Mouse (Mus musculus) stomach, embryonic 16.5 days (tissue): ENCODE results near the gene P2rx3. TPM values are rescaled to one million over a fixed set of nuclear protein-coding genes. Genes with fewer than 3 reads are reported as not detected.

Experiments
- ATAC-seq: fragments of 200-750 bp; cut with Nextera tagmentation; 2 replicates; pipeline ENCODE4 v1.8.0; 2017; ENCODE audit warnings: moderate number of reproducible peaks, moderate TSS enrichment; ENCODE audit not compliant: insufficient read depth, low FRiP score
- H3K27ac ChIP-seq: fragments of 300-500 bp; sonication (generic); 2 replicates; pipeline ENCODE4 v1.5.1; 2014; ENCODE audit warnings: low read length
- H3K27me3 ChIP-seq: fragments of 300-500 bp; sonication (generic); 2 replicates; pipeline ENCODE4 v1.6.1; 2014; ENCODE audit warnings: low read length, control low read depth, mixed read lengths; ENCODE audit not compliant: control insufficient read depth, insufficient read depth
- H3K36me3 ChIP-seq: fragments of 300-500 bp; sonication (generic); 2 replicates; pipeline ENCODE4 v1.6.1; 2014; ENCODE audit warnings: low read length; ENCODE audit not compliant: control insufficient read depth, insufficient read depth
- H3K4me1 ChIP-seq: fragments of 300-500 bp; sonication (generic); 2 replicates; pipeline ENCODE4 v1.6.1; 2014; ENCODE audit warnings: low read length, control low read depth, mixed read lengths; ENCODE audit not compliant: control insufficient read depth, insufficient read depth
- H3K4me2 ChIP-seq: fragments of 300-500 bp; sonication (generic); 2 replicates; pipeline ENCODE4 v1.6.1; 2014; ENCODE audit warnings: low read depth, low read length, mixed read lengths
- H3K4me3 ChIP-seq: fragments of 300-500 bp; sonication (generic); replicated peaks from 2 replicates; pipeline ENCODE4 v1.5.1; 2014; ENCODE audit warnings: mild to moderate bottlenecking, low read length
- H3K9ac ChIP-seq: fragments of 300-500 bp; sonication (generic); 2 replicates; pipeline ENCODE4 v1.6.1; 2014; ENCODE audit warnings: low read length
- H3K9me3 ChIP-seq: fragments of 300-500 bp; sonication (generic); replicated peaks from 2 replicates; pipeline ENCODE4 v1.6.1; 2016; ENCODE audit warnings: low read length, control low read depth; ENCODE audit not compliant: control insufficient read depth
- WGBS: fragments of 180-500 bp; shearing (Covaris S2); extraction: QIAGEN DNeasy Blood & Tissue Kit; methylation state at CpG from one replicate; pipeline ENCODE4 v1.1.7; 2014; 5-methylcytosine and 5-hydroxymethylcytosine counted together
- polyA plus RNA-seq: library from polyadenylated mRNA; unstranded; fragments of >200 nt; fragmentation: Nextera tagmentation; extraction: Ambion mirVana; gene quantifications from 2 replicates; pipeline ENCODE4 v1.2.1, GENCODE M21; 2015

P2rx3 gene
- polyA plus RNA-seq, 1 experiment from 2014 or later: 1.6 TPM

- 89% methylated on average over 2 of the region's 2 CpGs for WGBS
- H3K4me3 ChIP-seq: no peak overlapping the region
- H3K4me2 ChIP-seq: no peak overlapping the region
- H3K9me3 ChIP-seq: no peaks in the 10 kb centered on the region
- no peaks in the 10 kb centered on the region for H3K36me3 ChIP-seq
- H3K4me1 ChIP-seq: no peaks in the 10 kb centered on the region
- ATAC-seq: no peak
- H3K27ac ChIP-seq: no peak overlapping the region
- no peaks in the 10 kb centered on the region for H3K27me3 ChIP-seq
- H3K9ac ChIP-seq: no peak overlapping the region
These were observed 61.7 kb downstream of the P2rx3 start for GRCm38 (mm10) chr2:84975580-84975979.

- H3K27me3 ChIP-seq: no peaks in the 10 kb centered on the region
- H3K9ac ChIP-seq: no peak overlapping the region
- H3K4me1 ChIP-seq: no peaks in the 10 kb centered on the region
- no peaks in the 10 kb centered on the region for H3K9me3 ChIP-seq
- H3K4me2 ChIP-seq: no peak overlapping the region
- ATAC-seq: no peak
- no peak overlapping the region for H3K27ac ChIP-seq
- no peak overlapping the region for H3K4me3 ChIP-seq
- WGBS: 70% methylated on average over 5 of the region's 5 CpGs
- H3K36me3 ChIP-seq: no peaks in the 10 kb centered on the region
These were observed 69.8 kb downstream of the P2rx3 start for GRCm38 (mm10) chr2:84967318-84967991.

- WGBS: 84% methylated on average over 7 of the region's 7 CpGs
- Histone ChIP-seq H3K27ac (no peak overlapping the region), H3K36me3 (no peaks in the 10 kb centered on the region), H3K9me3 (no peaks in the 10 kb centered on the region), H3K4me2 (no peak overlapping the region), H3K9ac (no peak overlapping the region), H3K27me3 (no peaks in the 10 kb centered on the region), H3K4me1 (no peaks in the 10 kb centered on the region), H3K4me3 (no peak overlapping the region)
- no peak for ATAC-seq
These were observed 73.0 kb downstream of the P2rx3 start for GRCm38 (mm10) chr2:84964111-84964801.

DNA sequence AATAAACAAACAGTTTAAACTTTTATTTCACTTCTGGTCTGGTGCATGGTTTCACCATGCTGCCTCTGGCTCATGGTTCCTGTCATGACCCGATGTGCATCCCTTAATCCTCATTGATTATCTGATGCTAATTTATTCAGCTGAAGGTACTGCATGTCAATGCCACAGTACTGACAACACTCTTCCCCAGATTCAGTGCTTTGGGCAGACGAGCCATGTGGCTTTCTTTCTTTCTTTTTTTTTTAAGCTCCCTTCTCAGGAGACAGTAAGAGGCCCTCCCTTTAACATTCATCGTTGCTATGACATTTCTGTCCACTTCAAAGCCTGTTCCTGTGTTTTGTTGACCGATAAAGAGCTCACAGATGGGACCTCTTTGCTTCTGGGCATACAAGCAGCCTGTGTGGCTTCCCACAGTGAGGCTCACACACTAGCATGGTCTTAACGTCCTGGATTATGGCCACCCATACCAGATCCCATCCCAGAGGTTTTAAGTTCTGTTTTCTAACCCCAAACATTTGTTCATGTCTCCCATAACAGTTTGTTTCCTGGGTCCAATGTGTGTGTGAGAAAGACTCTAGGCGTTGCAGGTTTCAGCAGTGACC lies 74.3 kb downstream of the P2rx3 start:
- no peaks in the 10 kb centered on the region for H3K9me3 ChIP-seq
- no peak overlapping the region for H3K27ac ChIP-seq
- no peak overlapping the region for H3K4me3 ChIP-seq
- H3K36me3 ChIP-seq: no peaks in the 10 kb centered on the region
- no peak for ATAC-seq
- no peak overlapping the region for H3K9ac ChIP-seq
- H3K4me1 ChIP-seq: no peaks in the 10 kb centered on the region
- no peaks in the 10 kb centered on the region for H3K27me3 ChIP-seq
- H3K4me2 ChIP-seq: no peak overlapping the region
- 40% methylated on average over 6 of the region's 6 CpGs for WGBS

GRCm38 (mm10) chr2:84961901-84962300 lies 75.4 kb downstream of the P2rx3 start:
- no peaks in the 10 kb centered on the region for H3K9me3 ChIP-seq
- ATAC-seq: no peak
- WGBS: 75% methylated on average over 3 of the region's 3 CpGs

DNA sequence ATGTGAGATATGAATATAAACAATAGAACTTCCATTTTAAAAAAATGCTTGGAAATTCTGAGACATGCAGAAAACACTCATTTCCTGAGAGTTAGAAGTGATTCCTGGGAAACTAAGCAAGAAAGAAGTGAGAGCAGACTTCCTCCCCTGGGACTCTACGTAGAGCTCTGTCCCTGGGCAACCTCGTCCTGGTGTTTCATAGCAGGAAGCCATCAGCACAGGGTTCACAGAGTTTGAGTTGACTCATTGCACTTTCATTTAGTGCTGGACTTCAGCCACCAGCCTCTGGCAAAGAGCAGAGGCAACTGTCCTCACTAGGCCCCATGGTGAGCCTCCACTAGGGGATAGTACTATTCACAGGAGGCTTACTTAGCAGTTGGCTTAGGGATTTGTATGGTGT lies 76.0 kb downstream of the P2rx3 start:
- no peak for ATAC-seq
- H3K4me2 ChIP-seq: no peak overlapping the region
- H3K36me3 ChIP-seq: no peaks in the 10 kb centered on the region
- WGBS: 49% methylated on average over 2 of the region's 2 CpGs
- no peak overlapping the region for H3K4me3 ChIP-seq
- no peaks in the 10 kb centered on the region for H3K27me3 ChIP-seq
- no peak overlapping the region for H3K9ac ChIP-seq
- H3K27ac ChIP-seq: no peak overlapping the region
- H3K9me3 ChIP-seq: no peaks in the 10 kb centered on the region
- no peaks in the 10 kb centered on the region for H3K4me1 ChIP-seq

More at GRCm38 (mm10) chr2:84961901-84962300, 75.4 kb downstream of the P2rx3 start:
- H3K4me3 ChIP-seq: no peak overlapping the region
- no peaks in the 10 kb centered on the region for H3K36me3 ChIP-seq
- no peak overlapping the region for H3K4me2 ChIP-seq
- H3K27me3 ChIP-seq: no peaks in the 10 kb centered on the region
- no peaks in the 10 kb centered on the region for H3K4me1 ChIP-seq
- no peak overlapping the region for H3K27ac ChIP-seq
- H3K9ac ChIP-seq: no peak overlapping the region

DNA sequence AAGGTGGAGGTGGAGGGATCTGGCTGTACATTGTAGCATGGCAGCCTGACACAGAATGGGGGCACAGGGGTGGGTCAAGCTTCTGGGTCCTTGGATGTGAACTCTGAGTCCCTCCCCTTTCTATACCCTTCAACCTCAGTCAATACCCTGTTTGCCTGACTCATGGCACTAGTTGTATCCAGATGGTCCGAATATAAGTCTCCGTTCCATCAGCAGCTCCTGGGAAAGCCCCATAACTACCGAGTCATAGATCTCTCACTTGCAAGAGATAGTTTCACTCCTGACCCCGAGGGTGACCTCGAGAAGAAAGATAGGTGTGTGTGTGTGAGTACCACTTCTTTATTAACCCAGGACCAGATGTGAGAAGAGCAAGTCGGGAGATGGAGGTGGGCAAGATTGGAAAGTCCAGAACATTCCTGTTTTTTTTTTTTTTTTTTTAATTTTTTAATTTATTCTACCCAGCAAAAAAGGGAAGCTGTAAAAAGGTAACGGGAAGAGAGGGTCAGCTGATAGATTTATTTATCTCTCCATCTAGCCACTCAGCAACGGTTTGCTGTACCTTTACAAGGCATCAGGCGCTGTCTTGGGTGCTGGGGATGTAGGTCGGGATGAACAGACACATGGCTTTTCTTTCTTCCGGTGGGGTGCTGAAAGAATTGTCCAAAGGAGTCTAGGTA lies 78.5 kb downstream of the P2rx3 start:
- no peak overlapping the region for H3K4me2 ChIP-seq
- 90% methylated on average over 11 of the region's 11 CpGs for WGBS
- ATAC-seq: no peak
- H3K36me3 ChIP-seq: no peaks in the 10 kb centered on the region
- H3K4me1 ChIP-seq: no peaks in the 10 kb centered on the region
- no peak overlapping the region for H3K9ac ChIP-seq
- H3K27ac ChIP-seq: no peak overlapping the region
- no peaks in the 10 kb centered on the region for H3K9me3 ChIP-seq
- no peaks in the 10 kb centered on the region for H3K27me3 ChIP-seq
- no peak overlapping the region for H3K4me3 ChIP-seq

DNA sequence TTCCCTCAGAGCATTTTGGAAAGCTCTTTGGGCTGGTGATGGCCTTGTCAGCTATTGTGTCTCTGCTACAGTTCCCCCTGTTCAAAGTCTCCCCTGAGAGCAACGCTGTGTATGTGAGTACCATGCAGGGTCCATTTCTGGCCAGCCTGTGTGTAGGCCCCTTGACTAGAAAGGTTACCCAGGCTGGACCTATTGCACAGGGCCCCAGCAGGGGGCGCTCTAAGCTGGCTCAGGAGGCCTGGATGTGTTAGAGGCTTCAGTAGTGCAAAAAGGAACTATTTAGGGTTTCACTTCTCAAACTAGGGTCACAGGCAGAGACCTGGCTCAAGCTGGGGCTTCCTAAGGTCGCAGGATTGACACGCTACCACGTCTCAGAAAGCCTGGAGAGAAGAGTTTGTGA lies 81.0 kb downstream of the P2rx3 start:
- H3K27ac ChIP-seq: no peak overlapping the region
- no peak overlapping the region for H3K9ac ChIP-seq
- H3K27me3 ChIP-seq: no peaks in the 10 kb centered on the region
- WGBS: 58% methylated on average over 5 of the region's 5 CpGs
- H3K4me3 ChIP-seq: no peak overlapping the region
- no peak for ATAC-seq
- H3K4me1 ChIP-seq: no peaks in the 10 kb centered on the region
- H3K9me3 ChIP-seq: no peaks in the 10 kb centered on the region
- no peaks in the 10 kb centered on the region; the same call in 1 of the 2 replicates for H3K36me3 ChIP-seq
- no peak overlapping the region for H3K4me2 ChIP-seq

DNA sequence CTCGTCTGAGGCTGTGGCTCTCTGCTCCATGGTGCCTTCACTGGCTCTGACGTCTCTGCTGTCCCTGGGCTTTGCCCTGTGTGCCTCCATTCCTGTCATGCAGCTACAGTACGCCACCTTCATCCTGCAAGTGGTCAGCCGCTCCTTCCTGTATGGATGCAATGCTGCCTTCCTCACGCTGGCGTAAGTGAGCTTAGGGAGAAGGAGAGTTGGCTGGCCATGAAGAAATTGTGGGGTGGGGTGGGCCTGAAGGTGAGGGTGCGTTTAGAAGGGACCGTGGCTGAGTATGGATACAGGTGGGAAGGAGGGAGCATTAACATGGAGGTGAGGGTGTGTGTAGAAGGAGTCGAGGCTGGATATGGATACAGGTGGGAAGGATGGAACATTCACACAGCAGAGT lies 81.8 kb downstream of the P2rx3 start:
- no peaks in the 10 kb centered on the region for H3K27me3 ChIP-seq
- no peak overlapping the region for H3K4me2 ChIP-seq
- H3K9ac ChIP-seq: no peak overlapping the region
- no peaks in the 10 kb centered on the region for H3K4me1 ChIP-seq
- no peaks in the 10 kb centered on the region; the same call in 1 of the 2 replicates for H3K36me3 ChIP-seq
- H3K27ac ChIP-seq: no peak overlapping the region
- WGBS: 90% methylated on average over 9 of the region's 9 CpGs
- no peak overlapping the region for H3K4me3 ChIP-seq
- no peaks in the 10 kb centered on the region for H3K9me3 ChIP-seq
- ATAC-seq: no peak
